Mouse (Mus musculus): Measurements from ENCODE around the gene Olfr284.

GRCm38 (mm10) chr15:98315703-98316102 lies 25.1 kb downstream of the Olfr284 start:
- TF ChIP-seq CTCF (IDR thresholded peaks at IDR 0.05; ENCODE audit: insufficient read depth, low read depth, low read length) = no peak
- no peak for TF ChIP-seq POLR2A (IDR thresholded peaks at IDR 0.05; ENCODE audit: insufficient read depth, low read depth, low read length)

Measured in olfactory bulb, adult 2 months (tissue).